In the genomic region with DNA sequence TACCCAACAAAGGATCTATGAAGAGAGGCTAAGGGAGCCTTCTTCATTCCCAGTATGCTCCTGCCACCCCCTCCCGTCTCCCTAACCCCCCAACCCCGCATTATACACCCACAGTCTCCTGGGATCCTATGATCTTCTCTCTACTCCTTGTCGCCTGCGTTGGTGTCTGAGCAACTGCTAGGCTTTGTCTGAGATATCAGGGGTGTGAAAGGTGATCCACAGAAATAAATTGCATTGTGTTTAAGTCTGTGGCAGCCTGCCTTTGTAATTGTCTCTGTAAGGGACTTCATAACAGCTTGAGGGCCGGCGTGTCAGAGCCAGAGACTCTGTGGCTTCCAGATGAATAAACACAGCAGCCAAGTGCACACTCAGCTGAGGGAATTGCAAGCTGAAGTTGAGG, we compare ENCODE assay signal across 26 mouse cellular contexts.
DNase-seq lines count a peak whose midpoint lies in the region; ATAC-seq and TF ChIP-seq lines count a peak whose summit lies in the region.
"Had no signal": no experiment of that assay in that cellular context is flagged by ENCODE, and none has a peak within 500 bp of the region (broad histone marks: within the 10 kb centered on the region; RNA-seq: fewer than 3 reads in every experiment).

No protein-coding gene starts in this region.

- H3K27ac ChIP-seq in embryonic facial prominence, embryonic 14.5 days (replicated peaks; ENCODE audit: low read depth, low read length) = no peak overlapping the region
- no peak overlapping the region for H3K27ac ChIP-seq in embryonic facial prominence, embryonic 10.5 days (replicated peaks)
- peak overlapping the region; percentile 49 for H3K27ac ChIP-seq in layer of hippocampus, adult 2 months
- H3K27ac ChIP-seq in neural tube, embryonic 13.5 days (replicated peaks) = peak overlapping the region; percentile 15
- H3K27ac ChIP-seq: embryonic facial prominence, embryonic 15.5 days; gastrocnemius, adult 2 months; hindbrain, embryonic 15.5 days; intestine, embryonic 15.5 days; limb, embryonic 13.5 days; liver, embryonic 12.5 days; midbrain, embryonic 12.5 days had no signal

- DNase-seq in embryonic facial prominence, embryonic 14.5 days (ENCODE audit: low spot score) = peak; percentile 2
- DNase-seq in embryonic facial prominence, embryonic 10.5 days (ENCODE audit: low spot score) = no peak
- DNase-seq in layer of hippocampus, adult 2 months (ENCODE audit: low spot score in 2 of 2) = no peak
- no peak for DNase-seq in layer of hippocampus, postnatal 14 days (ENCODE audit: low spot score in 2 of 2)
- DNase-seq in neural tube, embryonic 10.5 days (ENCODE audit: extremely low spot score, low spot score) = no peak
- DNase-seq in kidney, adult 9 months = no peak
- DNase-seq: adrenal gland, postnatal 25 days; cerebellum, adult 11 months; cerebellum, postnatal 25 days; embryo, embryonic 11 days; gastrocnemius, adult 2 months; kidney, adult 8-10 months; kidney, postnatal 14 days; layer of hippocampus, postnatal 36 days; lung, adult 18-20 months; lung, postnatal 10 days; right cerebral cortex, adult 18-20 months; right cerebral cortex, postnatal 4 days; thymus, postnatal 36 days had no signal

- WGBS in embryonic facial prominence, embryonic 14.5 days = 60% methylated on average over 6 of the region's 6 CpGs
- 74% methylated on average over 6 of the region's 6 CpGs for WGBS in embryonic facial prominence, embryonic 10.5 days
- WGBS in neural tube, embryonic 13.5 days = 59% methylated on average over 6 of the region's 6 CpGs

- ATAC-seq in embryonic facial prominence, embryonic 14.5 days (ENCODE audit: low read depth) = no peak
- no peak for ATAC-seq in neural tube, embryonic 13.5 days (ENCODE audit: low read depth)
- ATAC-seq: intestine, embryonic 15.5 days; liver, embryonic 12.5 days had no signal

- no peak overlapping the region for H3K4me2 ChIP-seq in embryonic facial prominence, embryonic 14.5 days (ENCODE audit: low read depth, low read length)
- no peak overlapping the region for H3K4me2 ChIP-seq in neural tube, embryonic 13.5 days
- H3K4me2 ChIP-seq: embryonic facial prominence, embryonic 15.5 days; hindbrain, embryonic 15.5 days; intestine, embryonic 15.5 days; limb, embryonic 13.5 days; liver, embryonic 12.5 days; midbrain, embryonic 12.5 days had no signal

- H3K9ac ChIP-seq in embryonic facial prominence, embryonic 14.5 days (ENCODE audit: low read depth, low read length) = no peak overlapping the region
- H3K9ac ChIP-seq in neural tube, embryonic 13.5 days = no peak overlapping the region
- H3K9ac ChIP-seq: embryonic facial prominence, embryonic 15.5 days; hindbrain, embryonic 15.5 days; intestine, embryonic 15.5 days; limb, embryonic 13.5 days; liver, embryonic 12.5 days; midbrain, embryonic 12.5 days had no signal

- no peak overlapping the region for H3K4me3 ChIP-seq in embryonic facial prominence, embryonic 14.5 days (ENCODE audit: low read depth, low read length)
- H3K4me3 ChIP-seq in embryonic facial prominence, embryonic 10.5 days = no peak overlapping the region
- H3K4me3 ChIP-seq in layer of hippocampus, adult 2 months = no peak overlapping the region
- no peak overlapping the region for H3K4me3 ChIP-seq in neural tube, embryonic 13.5 days
- H3K4me3 ChIP-seq: embryonic facial prominence, embryonic 15.5 days; gastrocnemius, adult 2 months; hindbrain, embryonic 15.5 days; intestine, embryonic 15.5 days; limb, embryonic 13.5 days; liver, embryonic 12.5 days; midbrain, embryonic 12.5 days had no signal

- no peaks in the 10 kb centered on the region for H3K36me3 ChIP-seq in embryonic facial prominence, embryonic 14.5 days (ENCODE audit: control insufficient read depth, insufficient read depth, low read length)
- no peaks in the 10 kb centered on the region for H3K36me3 ChIP-seq in embryonic facial prominence, embryonic 10.5 days (replicated peaks)
- no peaks in the 10 kb centered on the region for H3K36me3 ChIP-seq in neural tube, embryonic 13.5 days
- H3K36me3 ChIP-seq: embryonic facial prominence, embryonic 15.5 days; hindbrain, embryonic 15.5 days; intestine, embryonic 15.5 days; limb, embryonic 13.5 days; liver, embryonic 12.5 days; midbrain, embryonic 12.5 days had no signal

- H3K4me1 ChIP-seq in embryonic facial prominence, embryonic 14.5 days (ENCODE audit: control insufficient read depth, insufficient read depth, low read length) = no peaks in the 10 kb centered on the region
- H3K4me1 ChIP-seq in embryonic facial prominence, embryonic 10.5 days = 0 out of 2 replicates have a peak, but pooled peaks cover 2% of the 10 kb centered on the region
- H3K4me1 ChIP-seq in neural tube, embryonic 13.5 days (replicated peaks) = peaks cover 13% of the 10 kb centered on the region
- H3K4me1 ChIP-seq: embryonic facial prominence, embryonic 15.5 days; intestine, embryonic 15.5 days; limb, embryonic 13.5 days; liver, embryonic 12.5 days had no signal

- TF ChIP-seq CTCF in layer of hippocampus, adult 2 months (conservative IDR thresholded peaks at IDR 0.05) = no peak

- no peaks in the 10 kb centered on the region for H3K9me3 ChIP-seq in embryonic facial prominence, embryonic 14.5 days (ENCODE audit: control insufficient read depth, low read length)
- no peaks in the 10 kb centered on the region for H3K9me3 ChIP-seq in embryonic facial prominence, embryonic 10.5 days
- H3K9me3 ChIP-seq in neural tube, embryonic 13.5 days = no peaks in the 10 kb centered on the region
- H3K9me3 ChIP-seq: embryonic facial prominence, embryonic 15.5 days; hindbrain, embryonic 15.5 days; intestine, embryonic 15.5 days; limb, embryonic 13.5 days; liver, embryonic 12.5 days; midbrain, embryonic 12.5 days had no signal

- no peaks in the 10 kb centered on the region for H3K27me3 ChIP-seq in embryonic facial prominence, embryonic 14.5 days (replicated peaks; ENCODE audit: control insufficient read depth, insufficient read depth, low read length)
- no peaks in the 10 kb centered on the region for H3K27me3 ChIP-seq in embryonic facial prominence, embryonic 10.5 days (replicated peaks; ENCODE audit: low read depth, poor library complexity, severe bottlenecking)
- no peaks in the 10 kb centered on the region for H3K27me3 ChIP-seq in neural tube, embryonic 13.5 days
- H3K27me3 ChIP-seq: embryonic facial prominence, embryonic 15.5 days; hindbrain, embryonic 15.5 days; intestine, embryonic 15.5 days; limb, embryonic 13.5 days; liver, embryonic 12.5 days; midbrain, embryonic 12.5 days had no signal

Comparison
In these comparisons a context has a peak if more than half of its experiments do, and no peak if none do; other contexts are left out.
1. H3K27ac ChIP-seq: peak in layer of hippocampus, adult 2 months (single experiment) and neural tube, embryonic 13.5 days (single experiment); none in embryonic facial prominence, embryonic 14.5 days (single experiment) and embryonic facial prominence, embryonic 10.5 days (single experiment).